Mouse (Mus musculus): ENCODE measurements around the gene Slc34a3. TPM values are rescaled to one million over a fixed set of nuclear protein-coding genes. Genes with fewer than 3 reads are reported as not detected.

Gene Slc34a3
- polyA plus RNA-seq, 1 experiment from 2014 or later: not detected

- H3K27me3 ChIP-seq: peaks cover 14% of the 10 kb centered on the region; the same call in 1 of the 2 replicates
- ATAC-seq (ENCODE audit: low FRiP score): no peak
- H3K4me2 ChIP-seq: no peak within 1 kb of the TSS
- H3K9ac ChIP-seq: no peak within 1 kb of the TSS
- no peak within 1 kb of the TSS for H3K4me3 ChIP-seq
- peaks cover 4% of the 10 kb centered on the region for H3K4me1 ChIP-seq (replicated peaks)
- no peak within 1 kb of the TSS for H3K27ac ChIP-seq
- H3K9me3 ChIP-seq: no peaks in the 10 kb centered on the region
- peaks cover 9% of the 10 kb centered on the region for H3K36me3 ChIP-seq
Measured at GRCm38 (mm10) chr2:25218445-25218844, 15.7 kb downstream of the Slc34a3 start, which contains the start of gene Fam166a. Gene Fam166a (plus strand): TSS chr2:25218745.

DNA sequence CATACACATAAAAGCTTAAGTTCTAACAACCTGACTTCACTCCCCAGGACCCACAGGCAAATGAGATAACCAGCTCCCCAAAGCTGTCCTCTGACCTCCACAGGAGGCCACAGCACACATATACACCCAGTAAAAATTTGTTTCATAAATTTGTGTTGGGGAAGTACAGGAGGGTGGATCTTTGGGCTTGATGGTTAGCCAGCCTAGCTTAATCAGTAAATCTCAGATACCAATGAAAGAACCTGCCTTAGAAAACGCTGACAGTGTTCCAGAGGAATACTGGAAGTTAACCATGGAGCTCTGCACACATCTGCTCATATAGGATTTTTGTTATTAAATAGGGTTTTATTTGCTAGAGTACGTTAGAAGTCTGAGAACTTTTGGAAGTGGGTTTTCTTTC is 16.5 kb downstream of the Slc34a3 start:
- ATAC-seq (ENCODE audit: low FRiP score): no peak
- Histone ChIP-seq H3K4me1 (replicated peaks) (no peaks in the 10 kb centered on the region), H3K4me2 (no peak overlapping the region), H3K4me3 (no peak overlapping the region), H3K9ac (no peak overlapping the region), H3K27ac (no peak overlapping the region), H3K27me3 (peaks cover 20% of the 10 kb centered on the region; the same call in 1 of the 2 replicates), H3K36me3 (peaks cover 9% of the 10 kb centered on the region), H3K9me3 (no peaks in the 10 kb centered on the region)
- 73% methylated on average over 2 of the region's 2 CpGs for WGBS

- Histone ChIP-seq H3K27me3 (peaks cover 20% of the 10 kb centered on the region; the same call in 1 of the 2 replicates), H3K9me3 (no peaks in the 10 kb centered on the region), H3K9ac (no peak within 1 kb of the TSS), H3K4me3 (no peak within 1 kb of the TSS), H3K4me1 (replicated peaks) (peaks cover 19% of the 10 kb centered on the region), H3K4me2 (no peak within 1 kb of the TSS), H3K36me3 (no peaks in the 10 kb centered on the region), H3K27ac (no peak within 1 kb of the TSS)
- ATAC-seq (ENCODE audit: low FRiP score): no peak
- WGBS: 72% methylated on average over 3 of the region's 3 CpGs
Measured at GRCm38 (mm10) chr2:25214444-25214843, 19.7 kb downstream of the Slc34a3 start, which contains the start of gene Stpg3. Gene Stpg3 (minus strand): TSS chr2:25214637.

- Histone ChIP-seq H3K36me3 (peaks cover 3% of the 10 kb centered on the region; the same call in 1 of the 2 replicates), H3K4me2 (no peak overlapping the region), H3K9ac (no peak overlapping the region), H3K9me3 (no peaks in the 10 kb centered on the region), H3K27ac (no peak overlapping the region), H3K4me1 (replicated peaks) (peaks cover 28% of the 10 kb centered on the region), H3K27me3 (peaks cover 20% of the 10 kb centered on the region; the same call in 1 of the 2 replicates), H3K4me3 (no peak overlapping the region)
- ATAC-seq (ENCODE audit: low FRiP score): no peak
- 75% methylated on average over 23 of the region's 23 CpGs for WGBS
Measured at GRCm38 (mm10) chr2:25213266-25213865, 20.8 kb downstream of the Slc34a3 start.

DNA sequence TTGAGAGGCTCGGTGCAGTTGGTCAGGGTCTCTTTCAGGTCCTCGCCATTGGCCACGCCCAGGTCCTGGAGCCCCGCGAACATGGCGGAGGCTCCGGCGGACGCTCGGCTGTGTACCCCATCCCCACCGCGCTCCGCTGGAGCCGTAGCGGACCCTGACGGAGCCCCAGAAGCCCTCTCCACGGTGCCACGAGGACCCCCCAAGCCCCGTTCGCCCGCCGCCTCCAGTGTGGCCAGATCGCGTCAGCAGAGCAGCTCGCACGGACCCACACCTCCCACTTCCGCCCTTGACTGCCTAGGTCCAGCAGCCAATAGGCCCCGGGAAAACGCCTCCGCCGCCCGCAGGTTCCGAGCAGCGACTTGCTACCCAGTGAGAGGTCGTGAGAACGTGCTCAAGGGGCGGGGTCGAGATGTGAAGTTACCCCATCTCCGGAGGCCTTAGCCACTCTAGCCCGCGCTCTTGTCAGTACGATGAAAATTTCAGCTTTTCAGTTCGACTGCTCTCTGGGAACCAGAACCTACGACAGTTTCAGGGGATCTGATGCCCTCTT is 23.0 kb downstream of the Slc34a3 start, which contains the start of gene Nelfb:
Nelfb (minus strand) TSS at position 369 of the 550 bp plus-strand sequence.
- no peaks in the 10 kb centered on the region for H3K9me3 ChIP-seq
- peaks cover 22% of the 10 kb centered on the region for H3K36me3 ChIP-seq
- peaks cover 42% of the 10 kb centered on the region for H3K4me1 ChIP-seq (replicated peaks)
- H3K4me3 ChIP-seq: peak within 1 kb of the TSS; percentile 90
- H3K27ac ChIP-seq: peak within 1 kb of the TSS; percentile 94
- H3K9ac ChIP-seq: peak within 1 kb of the TSS; percentile 91
- ATAC-seq (ENCODE audit: low FRiP score): peak; percentile 88
- peak within 1 kb of the TSS; percentile 82 for H3K4me2 ChIP-seq
- H3K27me3 ChIP-seq: peaks cover 20% of the 10 kb centered on the region; the same call in 1 of the 2 replicates
- under 1% methylated on average over 44 of the region's 44 CpGs for WGBS

GRCm38 (mm10) chr2:25210686-25211085 is 23.5 kb downstream of the Slc34a3 start:
- H3K9ac ChIP-seq: peak overlapping the region; percentile 91
- no peaks in the 10 kb centered on the region for H3K9me3 ChIP-seq
- peaks cover 42% of the 10 kb centered on the region for H3K4me1 ChIP-seq (replicated peaks)
- peak overlapping the region; percentile 94 for H3K27ac ChIP-seq
- H3K27me3 ChIP-seq: peaks cover 20% of the 10 kb centered on the region; the same call in 1 of the 2 replicates
- peak overlapping the region; percentile 90 for H3K4me3 ChIP-seq
- WGBS: under 1% methylated on average over 24 of the region's 24 CpGs
- peak; percentile 41 for ATAC-seq (ENCODE audit: low FRiP score)
- H3K4me2 ChIP-seq: peak overlapping the region; percentile 82
- peaks cover 27% of the 10 kb centered on the region for H3K36me3 ChIP-seq

DNA sequence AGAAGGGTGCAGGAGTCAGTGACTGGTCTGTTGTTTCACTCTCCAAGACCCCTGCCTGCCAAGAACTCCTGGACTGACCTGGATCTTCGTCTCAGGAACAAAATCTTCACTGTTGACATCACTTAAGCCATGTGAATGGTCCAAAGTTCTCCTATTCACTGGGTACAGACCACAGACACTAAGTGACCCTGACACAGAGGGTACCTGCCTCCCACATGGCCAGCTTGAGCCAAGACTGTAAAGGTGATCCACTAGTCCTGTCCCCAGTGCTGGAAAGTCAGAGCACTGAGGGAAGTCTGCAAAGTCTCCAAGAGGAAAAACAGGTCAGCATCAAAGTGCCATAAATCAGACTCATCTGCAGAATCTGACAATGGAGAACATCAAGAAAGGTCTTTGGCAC is 26.6 kb downstream of the Slc34a3 start:
- Histone ChIP-seq H3K4me1 (replicated peaks) (peaks cover 42% of the 10 kb centered on the region), H3K4me2 (no peak overlapping the region), H3K27me3 (no peaks in the 10 kb centered on the region), H3K27ac (no peak overlapping the region), H3K4me3 (no peak overlapping the region), H3K9me3 (no peaks in the 10 kb centered on the region), H3K36me3 (peaks cover 58% of the 10 kb centered on the region), H3K9ac (no peak overlapping the region; the same call in 1 of the 2 replicates)
- WGBS: 92% methylated on average over 1 of the region's 1 CpGs
- ATAC-seq (ENCODE audit: low FRiP score): no peak

GRCm38 (mm10) chr2:25203631-25204214 is 30.4 kb downstream of the Slc34a3 start:
- Histone ChIP-seq H3K9ac (no peak overlapping the region), H3K9me3 (no peaks in the 10 kb centered on the region), H3K4me1 (replicated peaks) (peaks cover 18% of the 10 kb centered on the region), H3K27me3 (no peaks in the 10 kb centered on the region), H3K27ac (no peak overlapping the region), H3K36me3 (peaks cover 94% of the 10 kb centered on the region), H3K4me2 (no peak overlapping the region), H3K4me3 (no peak overlapping the region)
- WGBS: 71% methylated on average over 4 of the region's 4 CpGs
- no peak for ATAC-seq (ENCODE audit: low FRiP score)

DNA sequence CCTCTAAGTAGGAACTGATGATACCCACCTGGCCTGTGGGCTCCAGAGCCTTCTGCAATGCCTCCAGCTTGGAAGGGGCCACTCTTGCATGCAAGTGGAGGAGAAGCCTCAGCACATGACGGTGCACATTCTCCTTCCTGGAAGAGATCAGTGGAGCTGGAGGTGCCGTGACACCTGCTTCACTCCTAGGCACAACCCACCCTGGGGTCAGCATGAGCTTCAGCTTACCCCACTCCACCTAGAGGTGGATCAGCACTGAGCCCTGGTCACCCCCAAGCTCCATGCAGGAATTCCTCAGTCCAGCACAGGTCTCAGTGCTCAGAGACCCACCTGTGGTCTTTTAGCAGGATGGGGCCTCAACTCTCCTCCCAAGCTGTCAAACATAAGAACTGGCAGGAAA is 33.5 kb downstream of the Slc34a3 start:
- Histone ChIP-seq H3K36me3 (peaks cover 78% of the 10 kb centered on the region), H3K27me3 (peaks cover 23% of the 10 kb centered on the region), H3K4me1 (replicated peaks) (peaks cover 5% of the 10 kb centered on the region), H3K4me3 (no peak overlapping the region), H3K9ac (no peak overlapping the region), H3K4me2 (no peak overlapping the region), H3K9me3 (no peaks in the 10 kb centered on the region), H3K27ac (no peak overlapping the region)
- WGBS: 96% methylated on average over 2 of the region's 2 CpGs
- ATAC-seq (ENCODE audit: low FRiP score): no peak

DNA sequence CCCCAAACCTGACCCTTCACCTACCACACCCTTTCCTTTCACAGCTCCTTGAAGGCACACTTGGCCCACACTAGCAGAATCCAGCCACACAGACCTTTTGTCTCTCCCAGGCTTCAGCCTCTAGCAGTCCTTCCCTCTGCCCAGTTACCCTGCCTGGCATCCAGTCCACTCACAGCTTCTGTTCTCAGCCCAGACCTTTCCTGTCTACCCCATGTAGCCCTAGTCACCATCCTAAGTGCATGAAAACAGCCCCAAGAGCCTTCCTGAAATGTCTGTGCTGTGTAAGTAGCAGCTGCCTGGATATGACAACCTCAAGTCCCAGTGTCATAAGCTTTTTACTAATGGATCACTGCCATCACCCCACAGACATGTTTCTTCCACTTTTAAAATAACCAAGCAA is 36.2 kb downstream of the Slc34a3 start:
- Histone ChIP-seq H3K4me3 (no peak overlapping the region), H3K27ac (no peak overlapping the region), H3K9me3 (no peaks in the 10 kb centered on the region), H3K27me3 (peaks cover 42% of the 10 kb centered on the region), H3K4me1 (replicated peaks) (peaks cover 12% of the 10 kb centered on the region), H3K9ac (no peak overlapping the region), H3K36me3 (peaks cover 51% of the 10 kb centered on the region), H3K4me2 (no peak overlapping the region)
- no peak for ATAC-seq (ENCODE audit: low FRiP score)

GRCm38 (mm10) chr2:25197191-25197590 is 37.0 kb downstream of the Slc34a3 start:
- Histone ChIP-seq H3K4me1 (replicated peaks) (peaks cover 12% of the 10 kb centered on the region), H3K4me3 (no peak overlapping the region), H3K9me3 (no peaks in the 10 kb centered on the region), H3K27ac (no peak overlapping the region), H3K36me3 (peaks cover 44% of the 10 kb centered on the region), H3K4me2 (no peak overlapping the region), H3K9ac (no peak overlapping the region), H3K27me3 (peaks cover 42% of the 10 kb centered on the region)
- 25% methylated on average over 2 of the region's 2 CpGs for WGBS
- no peak for ATAC-seq (ENCODE audit: low FRiP score)

GRCm38 (mm10) chr2:25196172-25196954 is 37.8 kb downstream of the Slc34a3 start, which contains the start of gene Tor4a:
Gene Tor4a (minus strand): TSS chr2:25196886.
- Histone ChIP-seq H3K4me3 (no peak within 1 kb of the TSS), H3K4me2 (peak within 1 kb of the TSS; percentile 32), H3K36me3 (peaks cover 36% of the 10 kb centered on the region), H3K9ac (no peak within 1 kb of the TSS), H3K9me3 (no peaks in the 10 kb centered on the region), H3K27ac (no peak within 1 kb of the TSS), H3K27me3 (peaks cover 42% of the 10 kb centered on the region), H3K4me1 (replicated peaks) (peaks cover 12% of the 10 kb centered on the region)
- no peak for ATAC-seq (ENCODE audit: low FRiP score)
- WGBS: 18% methylated on average over 8 of the region's 8 CpGs
